Mouse (Mus musculus): Measurements from ENCODE around the gene Olfr735. TPM values are rescaled to one million over a fixed set of nuclear protein-coding genes. Genes with fewer than 3 reads are reported as not detected.

Olfr735 gene
- polyA plus RNA-seq (2012; rRNA removed) = not detected in 2 replicates

DNA sequence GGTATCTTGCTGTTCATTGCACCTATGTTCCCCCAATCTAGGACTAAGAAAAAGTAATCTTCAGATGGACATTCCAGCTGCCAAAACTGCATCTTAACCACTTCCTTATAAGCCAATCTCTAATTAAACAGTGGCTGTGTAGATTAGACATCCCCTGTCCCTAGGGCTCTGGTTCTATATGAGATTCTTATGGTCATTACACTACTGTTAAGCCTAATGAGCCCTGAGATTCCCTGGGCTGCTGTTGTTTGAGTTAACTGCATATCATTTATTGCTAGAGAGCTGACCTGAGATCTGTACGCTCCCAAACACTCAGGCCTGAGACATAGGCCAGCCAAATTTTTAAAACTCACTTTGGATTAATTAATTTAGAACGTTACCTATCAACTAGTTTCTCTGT is at the start of gene Olfr735:
Olfr735 (minus strand) TSS at position 77 of the 400 bp plus-strand sequence.
- no peak for TF ChIP-seq CTCF (IDR thresholded peaks at IDR 0.05; ENCODE audit: extremely low read depth, insufficient read depth, low read length)
- no peak for TF ChIP-seq POLR2A (IDR thresholded peaks at IDR 0.05; ENCODE audit: extremely low read depth, insufficient read depth, low read length)

DNA sequence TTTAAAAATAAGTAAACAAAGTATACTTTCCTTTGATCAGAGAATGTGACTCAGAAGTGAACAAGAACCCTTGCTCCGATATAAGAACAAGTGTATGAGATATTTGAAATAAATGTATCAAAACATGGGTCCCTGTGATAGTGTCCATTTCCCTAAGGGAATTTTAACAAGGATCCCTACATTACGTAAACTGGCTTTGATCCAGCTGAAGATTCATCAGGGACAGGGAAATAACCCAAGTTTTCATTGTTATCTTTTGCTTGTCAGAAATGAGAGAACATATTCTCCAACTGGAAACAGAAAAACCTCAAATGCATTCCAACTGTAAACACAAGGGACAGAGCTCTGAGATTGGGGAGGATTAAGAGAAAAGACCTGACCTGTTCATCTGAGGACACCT is 32.2 kb upstream of the Olfr735 start, which contains the start of gene Olfr736:
Olfr736 (plus strand) TSS at position 301 of the 400 bp plus-strand sequence.
- no peaks in the 10 kb centered on the region for H3K4me1 ChIP-seq (ENCODE audit: control insufficient read depth, insufficient read depth, low read length)
- H3K4me3 ChIP-seq (ENCODE audit: insufficient read depth, low read length) = no peak within 1 kb of the TSS
- TF ChIP-seq CTCF (IDR thresholded peaks at IDR 0.05; ENCODE audit: extremely low read depth, insufficient read depth, low read length) (no peak), POLR2A (IDR thresholded peaks at IDR 0.05; ENCODE audit: extremely low read depth, insufficient read depth, low read length) (no peak)
- H3K27ac ChIP-seq (ENCODE audit: insufficient read depth, low read length) = no peak within 1 kb of the TSS

More for the DNA sequence above, at the start of gene Olfr735:
- Histone ChIP-seq H3K4me3 (ENCODE audit: insufficient read depth, low read length) (no peak within 1 kb of the TSS), H3K27ac (ENCODE audit: insufficient read depth, low read length) (no peak within 1 kb of the TSS), H3K4me1 (ENCODE audit: control insufficient read depth, insufficient read depth, low read length) (no peaks in the 10 kb centered on the region)

GRCm38 (mm10) chr14:50363561-50363960 is 14.9 kb upstream of the Olfr735 start:
- no peak for TF ChIP-seq POLR2A (IDR thresholded peaks at IDR 0.05; ENCODE audit: extremely low read depth, insufficient read depth, low read length)
- no peak for TF ChIP-seq CTCF (IDR thresholded peaks at IDR 0.05; ENCODE audit: extremely low read depth, insufficient read depth, low read length)
- Histone ChIP-seq H3K4me3 (ENCODE audit: insufficient read depth, low read length) (no peak overlapping the region), H3K4me1 (ENCODE audit: control insufficient read depth, insufficient read depth, low read length) (no peaks in the 10 kb centered on the region), H3K27ac (ENCODE audit: insufficient read depth, low read length) (no peak overlapping the region)

DNA sequence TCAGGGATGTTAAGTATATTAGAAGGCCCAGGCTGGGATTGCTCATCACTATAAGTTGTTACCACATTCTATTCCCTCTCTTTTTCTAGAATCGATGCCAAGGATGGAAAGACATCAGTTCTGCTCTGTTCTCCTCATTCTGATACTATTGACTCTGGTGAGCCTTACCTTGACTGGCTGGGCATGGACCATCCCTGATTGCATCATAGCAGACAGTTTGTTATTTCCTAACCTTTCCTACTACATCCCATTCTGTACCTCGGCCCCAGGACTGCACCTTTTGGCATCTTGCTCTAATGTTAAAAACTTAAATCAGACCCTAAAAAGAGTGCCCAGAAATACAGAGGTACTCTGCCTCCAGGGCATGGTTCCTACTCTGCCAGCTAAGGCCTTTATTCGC is 11.8 kb upstream of the Olfr735 start:
- Histone ChIP-seq H3K4me3 (ENCODE audit: insufficient read depth, low read length) (no peak overlapping the region), H3K27ac (ENCODE audit: insufficient read depth, low read length) (no peak overlapping the region), H3K4me1 (ENCODE audit: control insufficient read depth, insufficient read depth, low read length) (no peaks in the 10 kb centered on the region)
- TF ChIP-seq CTCF (IDR thresholded peaks at IDR 0.05; ENCODE audit: extremely low read depth, insufficient read depth, low read length) (no peak), POLR2A (IDR thresholded peaks at IDR 0.05; ENCODE audit: extremely low read depth, insufficient read depth, low read length) (no peak)

DNA sequence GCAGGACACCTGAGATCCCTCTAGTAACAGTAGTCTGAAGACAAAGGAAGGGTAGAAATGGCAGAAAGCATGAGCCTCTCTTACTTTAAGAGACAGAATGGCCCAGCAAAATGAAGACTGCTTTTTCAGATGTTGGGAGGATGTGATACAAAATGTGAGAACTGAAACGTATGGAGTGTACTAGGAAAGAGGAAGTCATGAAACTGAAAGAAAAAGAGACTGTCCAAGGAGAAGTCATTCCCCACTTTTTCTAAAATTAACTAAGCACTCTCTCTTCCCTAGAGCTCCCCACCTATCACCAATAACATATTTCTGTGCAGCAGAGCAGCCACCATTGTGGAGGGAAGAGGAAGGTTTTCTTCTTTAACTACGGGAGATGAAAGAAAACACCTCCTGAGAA is 8.9 kb upstream of the Olfr735 start, which contains the start of gene Tlr11:
Tlr11 (plus strand) TSS at position 322 of the 400 bp plus-strand sequence.
- H3K27ac ChIP-seq (ENCODE audit: insufficient read depth, low read length) = no peak within 1 kb of the TSS
- H3K4me1 ChIP-seq (ENCODE audit: control insufficient read depth, insufficient read depth, low read length) = no peaks in the 10 kb centered on the region
- no peak for TF ChIP-seq CTCF (IDR thresholded peaks at IDR 0.05; ENCODE audit: extremely low read depth, insufficient read depth, low read length)
- TF ChIP-seq POLR2A (IDR thresholded peaks at IDR 0.05; ENCODE audit: extremely low read depth, insufficient read depth, low read length) = no peak
- no peak within 1 kb of the TSS for H3K4me3 ChIP-seq (ENCODE audit: insufficient read depth, low read length)

GRCm38 (mm10) chr14:50356725-50357124 is 8.1 kb upstream of the Olfr735 start:
- no peak overlapping the region for H3K27ac ChIP-seq (ENCODE audit: insufficient read depth, low read length)
- TF ChIP-seq CTCF (IDR thresholded peaks at IDR 0.05; ENCODE audit: extremely low read depth, insufficient read depth, low read length) = no peak
- no peak for TF ChIP-seq POLR2A (IDR thresholded peaks at IDR 0.05; ENCODE audit: extremely low read depth, insufficient read depth, low read length)
- H3K4me3 ChIP-seq (ENCODE audit: insufficient read depth, low read length) = no peak overlapping the region
- no peaks in the 10 kb centered on the region for H3K4me1 ChIP-seq (ENCODE audit: control insufficient read depth, insufficient read depth, low read length)

DNA sequence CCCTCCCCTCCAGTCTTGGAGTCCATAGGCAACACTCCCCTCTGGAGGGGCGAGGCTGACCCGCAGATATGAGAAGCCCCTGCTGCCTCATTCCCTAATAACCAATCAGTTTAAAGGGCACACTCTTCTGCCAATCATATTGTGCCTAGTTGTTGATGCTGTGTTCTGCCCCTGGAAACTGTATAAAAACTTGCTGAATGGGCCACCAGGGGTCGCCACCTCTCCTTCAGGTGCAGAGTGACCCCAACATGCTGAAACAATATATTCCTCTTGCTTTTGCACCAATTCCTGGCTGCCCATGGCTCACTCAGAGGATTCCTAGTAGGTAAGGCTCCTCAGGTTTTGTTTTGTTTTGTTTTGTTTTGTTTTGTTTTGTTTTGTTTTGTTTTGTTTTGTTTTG is 3.8 kb upstream of the Olfr735 start:
- H3K4me1 ChIP-seq (ENCODE audit: control insufficient read depth, insufficient read depth, low read length) = no peaks in the 10 kb centered on the region
- no peak overlapping the region for H3K27ac ChIP-seq (ENCODE audit: insufficient read depth, low read length)
- no peak for TF ChIP-seq POLR2A (IDR thresholded peaks at IDR 0.05; ENCODE audit: extremely low read depth, insufficient read depth, low read length)
- no peak for TF ChIP-seq CTCF (IDR thresholded peaks at IDR 0.05; ENCODE audit: extremely low read depth, insufficient read depth, low read length)
- no peak overlapping the region for H3K4me3 ChIP-seq (ENCODE audit: insufficient read depth, low read length)

DNA sequence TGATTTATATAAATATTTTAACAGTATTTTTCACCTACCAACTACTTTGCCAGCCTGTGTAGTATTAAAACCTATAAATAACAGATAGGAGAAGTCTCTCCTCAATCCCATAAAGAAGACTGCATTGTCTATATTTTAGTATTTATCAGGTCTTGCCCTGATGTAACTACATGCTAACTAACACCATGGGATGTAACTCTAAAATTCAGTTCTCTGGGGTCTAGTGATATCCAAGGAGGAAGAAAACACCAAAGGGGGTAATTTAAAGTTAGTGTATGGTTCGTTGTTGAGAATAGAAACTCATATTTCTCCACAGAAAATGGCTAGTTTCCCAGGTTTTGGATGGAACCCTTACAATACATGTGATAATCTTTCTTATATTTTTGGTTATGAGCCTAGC is 22.0 kb downstream of the Olfr735 start, which contains the start of gene Olfr734:
Olfr734 (minus strand) TSS at position 101 of the 400 bp plus-strand sequence.
- TF ChIP-seq POLR2A (IDR thresholded peaks at IDR 0.05; ENCODE audit: extremely low read depth, insufficient read depth, low read length) (no peak), CTCF (IDR thresholded peaks at IDR 0.05; ENCODE audit: extremely low read depth, insufficient read depth, low read length) (no peak)
- Histone ChIP-seq H3K4me1 (ENCODE audit: control insufficient read depth, insufficient read depth, low read length) (no peaks in the 10 kb centered on the region), H3K27ac (ENCODE audit: insufficient read depth, low read length) (no peak within 1 kb of the TSS), H3K4me3 (ENCODE audit: insufficient read depth, low read length) (no peak within 1 kb of the TSS)

DNA sequence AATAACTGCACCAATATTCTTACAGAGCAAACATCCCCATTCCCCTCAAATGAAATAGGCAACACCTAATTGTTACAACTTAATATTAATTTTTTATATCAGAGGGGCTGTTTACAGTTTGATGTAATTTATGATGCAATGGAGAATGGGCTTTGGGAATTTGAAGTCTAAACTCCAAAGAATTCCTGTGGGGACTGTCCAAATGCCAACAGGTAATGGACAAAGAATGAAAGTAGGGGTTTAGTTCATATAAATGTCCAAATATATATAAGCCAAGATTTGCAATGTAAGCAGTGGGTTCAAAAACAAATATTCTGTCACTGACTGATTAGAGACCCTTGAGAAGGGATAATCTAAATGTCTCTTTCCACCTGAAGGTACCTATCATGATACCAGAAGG is 47.2 kb downstream of the Olfr735 start, which contains the start of gene Olfr733:
Olfr733 (minus strand) TSS at position 101 of the 400 bp plus-strand sequence.
- no peaks in the 10 kb centered on the region for H3K4me1 ChIP-seq (ENCODE audit: control insufficient read depth, insufficient read depth, low read length)
- no peak within 1 kb of the TSS for H3K27ac ChIP-seq (ENCODE audit: insufficient read depth, low read length)
- H3K4me3 ChIP-seq (ENCODE audit: insufficient read depth, low read length) = no peak within 1 kb of the TSS
- no peak for TF ChIP-seq CTCF (IDR thresholded peaks at IDR 0.05; ENCODE audit: extremely low read depth, insufficient read depth, low read length)
- no peak for TF ChIP-seq POLR2A (IDR thresholded peaks at IDR 0.05; ENCODE audit: extremely low read depth, insufficient read depth, low read length)

Other genes starting within 250 kb of the Olfr735 start
- gene Olfr727, start 225.7 kb downstream of the Olfr735 start, polyA plus RNA-seq (2012; rRNA removed) = not detected in 2 replicates
- gene Olfr728, start 206.2 kb downstream of the Olfr735 start, polyA plus RNA-seq (2012; rRNA removed) = not detected in 2 replicates
- gene Olfr729, start 196.0 kb downstream of the Olfr735 start, polyA plus RNA-seq (2012; rRNA removed) = not detected in 2 replicates
- not detected in 2 replicates for gene Olfr730, start 160.7 kb downstream of the Olfr735 start, polyA plus RNA-seq (2012; rRNA removed)
- gene Olfr731, start 107.0 kb downstream of the Olfr735 start, polyA plus RNA-seq (2012; rRNA removed) = not detected in 2 replicates
- not detected in 2 replicates for gene Olfr732, start 64.7 kb downstream of the Olfr735 start, polyA plus RNA-seq (2012; rRNA removed)
- not detected in 2 replicates for gene Olfr733, start 47.4 kb downstream of the Olfr735 start, polyA plus RNA-seq (2012; rRNA removed)
- gene Olfr734, start 22.1 kb downstream of the Olfr735 start, polyA plus RNA-seq (2012; rRNA removed) = not detected in 2 replicates
- gene Tlr11, start 9.0 kb upstream of the Olfr735 start, polyA plus RNA-seq (2012; rRNA removed) = not detected in 2 replicates
- not detected in 2 replicates for gene Olfr736, start 32.3 kb upstream of the Olfr735 start, polyA plus RNA-seq (2012; rRNA removed)
- not detected in 2 replicates for gene Olfr738, start 58.7 kb upstream of the Olfr735 start, polyA plus RNA-seq (2012; rRNA removed)
- not detected in 2 replicates for gene Olfr739, start 69.8 kb upstream of the Olfr735 start, polyA plus RNA-seq (2012; rRNA removed)
- not detected in 2 replicates for gene Olfr740, start 96.7 kb upstream of the Olfr735 start, polyA plus RNA-seq (2012; rRNA removed)
- gene Olfr741, start 123.9 kb upstream of the Olfr735 start, polyA plus RNA-seq (2012; rRNA removed) = not detected in 2 replicates
- gene Olfr742, start 154.7 kb upstream of the Olfr735 start, polyA plus RNA-seq (2012; rRNA removed) = not detected in 2 replicates
- not detected in 2 replicates for gene Olfr743, start 173.0 kb upstream of the Olfr735 start, polyA plus RNA-seq (2012; rRNA removed)

Data from cortical plate, adult 2 months (tissue).